Mouse (Mus musculus) embryo, embryonic 11 days (tissue): ENCODE measurements at regions not wholly inside any gene's neighbourhood (a gene's known extent, or its start where the extent isn't known, plus 50 kb on each side); places are given as distances from the start of the nearest gene placed in this dataset.

Experiments used
- DNase-seq: peaks from one replicate; pipeline ENCODE4 v3.0.0-alpha.2; 2015

DNA sequence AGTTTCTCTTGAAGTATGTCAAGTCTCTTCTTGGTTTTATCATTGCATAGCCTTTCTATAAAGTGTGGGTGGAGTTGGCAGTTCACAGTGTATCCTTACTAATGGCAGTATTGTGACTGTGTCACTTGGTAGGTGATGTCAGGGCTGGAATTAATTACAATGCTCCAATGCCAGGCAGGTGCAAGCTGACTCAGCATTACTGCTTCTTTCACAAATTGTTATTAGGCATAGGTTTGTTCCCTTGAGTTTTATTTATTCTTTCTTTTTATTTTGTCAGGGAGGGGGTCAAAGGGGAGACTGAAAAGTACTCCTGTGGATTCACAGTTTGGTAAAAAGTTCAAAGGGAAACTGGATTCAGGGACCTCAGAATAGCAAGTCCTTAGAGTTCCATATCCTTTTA, 119.6 kb upstream of the Rbms1 start:
- no peak for DNase-seq

DNA sequence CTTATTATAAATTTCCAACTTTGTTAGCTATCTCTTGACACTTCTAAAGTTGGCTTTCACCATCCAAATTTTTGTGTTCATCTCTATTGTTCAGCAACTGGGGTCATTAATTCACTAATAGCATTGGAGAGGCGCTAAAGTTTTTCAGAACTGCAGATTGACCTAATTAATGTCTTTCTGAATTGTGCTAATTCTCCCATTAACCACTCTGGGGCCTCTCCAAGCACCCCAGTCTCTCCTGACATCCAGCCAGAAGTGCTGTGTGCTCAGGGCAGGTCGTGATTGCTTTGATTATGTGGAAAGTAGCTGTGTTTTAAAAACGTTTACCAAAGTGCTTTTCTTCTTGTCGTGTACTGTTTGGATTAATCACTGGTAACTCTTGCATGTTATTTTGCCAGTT, 117.0 kb upstream of the Rbms1 start:
- DNase-seq = no peak

DNA sequence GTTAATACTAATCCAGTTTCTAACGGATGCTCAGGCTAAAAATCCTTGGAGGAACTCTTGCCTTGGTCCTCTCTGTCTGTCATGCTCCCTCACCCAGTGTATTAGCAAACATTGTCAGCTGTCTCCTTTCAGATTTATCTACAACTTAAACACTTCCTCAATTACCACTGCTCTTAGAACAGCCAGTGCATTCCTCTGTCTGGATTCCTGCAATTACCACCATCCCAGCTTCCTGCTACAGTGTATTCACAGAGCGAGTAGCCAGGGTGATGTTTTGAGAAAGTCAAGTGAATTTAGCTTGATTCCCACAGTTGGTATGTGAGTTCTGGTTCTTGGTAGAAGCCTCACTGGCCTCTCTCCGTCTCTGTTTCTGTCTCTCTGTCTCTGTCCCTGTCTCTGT, 108.0 kb upstream of the Rbms1 start:
- DNase-seq = peak; percentile 14

DNA sequence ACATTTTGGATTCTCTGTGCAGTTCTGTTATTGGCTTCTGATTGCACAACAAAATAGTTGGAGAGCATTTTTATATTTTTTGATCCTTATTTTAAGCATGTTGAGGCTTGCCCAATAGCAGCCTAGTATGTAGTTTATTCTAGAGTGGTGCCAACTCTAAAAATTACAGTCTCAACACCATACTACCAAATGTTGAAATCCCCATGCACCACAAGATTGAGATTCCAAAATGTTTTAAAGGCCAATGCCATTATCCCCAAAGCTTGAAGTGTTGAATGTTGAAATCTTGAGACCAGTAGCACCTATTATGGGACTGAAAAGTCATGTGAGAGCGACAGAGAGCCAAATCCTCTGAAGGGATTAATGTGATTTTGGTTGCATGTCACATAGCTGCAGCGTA, 104.9 kb upstream of the Rbms1 start:
- no peak for DNase-seq

DNA sequence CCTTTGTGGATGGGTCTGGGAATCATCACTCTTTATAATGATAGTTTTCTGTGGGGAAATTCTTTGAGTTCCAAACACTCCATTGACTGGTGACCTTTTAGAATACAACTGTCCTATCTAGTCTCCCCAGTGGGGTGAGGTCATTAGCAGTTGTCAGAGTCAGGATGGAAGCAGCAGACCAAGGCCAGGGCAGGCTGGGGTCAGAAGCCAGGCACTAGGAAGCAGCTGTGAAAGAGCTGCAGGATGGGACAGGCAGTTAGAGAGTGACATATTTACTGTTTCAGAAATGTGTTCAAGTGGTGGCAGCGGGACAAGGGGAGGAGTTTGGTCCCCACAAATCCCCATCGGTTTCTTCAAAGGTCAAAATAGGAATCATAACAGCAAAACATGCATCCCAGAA, 99.1 kb upstream of the Rbms1 start:
- peak; percentile 41 for DNase-seq

DNA sequence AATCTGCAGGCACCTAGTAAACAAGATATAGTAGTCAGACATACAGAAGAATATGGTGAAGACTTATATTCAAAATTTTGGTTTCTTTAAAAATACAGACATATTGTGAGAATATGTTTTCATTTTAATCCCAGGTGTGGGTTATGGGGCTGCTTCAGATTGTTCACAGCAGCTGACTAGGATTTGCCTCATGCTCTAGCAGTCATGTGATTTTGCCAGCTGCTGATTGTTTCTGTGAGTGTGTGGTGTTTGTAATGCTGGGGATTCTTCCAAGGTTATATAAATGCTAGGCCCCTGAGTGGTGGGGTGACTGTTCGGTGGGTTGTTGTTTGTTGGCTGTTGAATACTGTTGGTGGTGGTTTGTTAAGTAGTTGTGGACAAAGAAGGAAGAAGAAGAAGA, 97.9 kb upstream of the Rbms1 start:
- no peak for DNase-seq

DNA sequence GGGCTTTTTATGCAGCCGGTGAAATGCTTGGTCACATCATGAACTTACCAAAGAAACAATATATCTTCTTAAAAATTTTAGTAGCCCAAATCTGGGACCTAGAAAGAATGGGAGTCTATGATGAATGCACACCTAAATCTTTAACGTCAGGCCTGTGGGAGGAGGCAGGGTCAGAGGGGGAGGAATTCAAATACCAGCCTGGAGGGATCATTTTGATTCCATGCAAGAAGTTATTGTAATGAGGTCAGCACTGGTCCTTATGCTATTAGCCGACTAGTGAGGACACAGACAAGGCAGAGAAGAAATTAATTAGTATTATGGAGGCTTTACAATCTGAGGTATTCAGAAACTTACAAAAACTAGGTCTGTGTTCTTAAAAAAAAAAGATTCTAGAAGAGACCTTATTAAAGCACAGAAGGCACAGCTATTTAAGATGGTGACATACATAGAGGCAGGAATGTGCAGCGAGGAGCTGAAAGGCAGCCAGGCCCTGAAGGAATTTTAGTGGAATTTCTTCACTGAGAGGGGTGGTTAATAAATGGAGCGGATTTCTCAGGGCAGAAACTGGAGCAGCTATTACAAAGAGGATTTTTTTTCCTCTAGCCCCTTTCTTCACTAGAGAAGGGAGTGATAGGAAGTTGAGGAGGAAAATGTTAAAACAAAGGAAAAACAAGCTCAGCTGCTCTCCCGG, 95.7 kb upstream of the Rbms1 start:
- DNase-seq = peak; percentile 47

DNA sequence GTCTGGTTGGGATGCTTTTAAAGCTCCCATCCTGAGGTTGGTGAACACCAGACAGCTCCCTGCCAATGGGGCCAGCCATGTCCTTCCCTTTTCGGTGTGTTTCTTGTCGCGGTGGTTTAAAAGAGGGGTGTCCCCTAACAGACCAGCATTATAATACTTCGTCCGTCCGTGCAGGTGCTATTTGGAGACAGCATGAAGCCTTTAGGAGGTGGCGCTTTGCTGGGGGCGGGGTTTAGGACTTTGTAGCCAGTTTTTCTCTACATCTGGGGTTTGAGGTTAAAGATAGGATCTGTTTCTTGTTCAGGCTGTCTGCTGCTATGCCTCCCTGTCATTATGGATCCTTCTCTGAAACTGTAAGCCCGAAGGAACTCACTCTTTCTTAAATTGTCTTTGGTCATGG, 89.3 kb upstream of the Rbms1 start:
- DNase-seq = no peak

DNA sequence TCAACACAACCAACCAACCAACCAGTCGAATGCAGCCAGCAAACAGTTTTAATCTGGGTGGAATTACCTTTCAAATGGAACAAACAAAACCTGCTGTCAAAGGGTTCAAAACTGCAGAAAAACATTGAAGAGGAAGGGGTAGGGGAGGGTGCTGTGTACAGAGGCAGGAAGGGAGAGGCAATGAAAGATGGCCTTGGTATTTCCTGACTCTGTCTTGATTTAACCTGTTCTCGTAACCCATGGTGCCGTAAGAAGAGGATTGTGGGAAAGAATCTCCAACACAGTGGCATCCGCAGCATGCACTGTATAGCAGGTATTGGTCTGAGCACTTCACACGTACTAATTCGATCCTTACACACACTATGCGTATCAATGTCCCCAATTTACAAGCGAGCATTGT, 88.8 kb upstream of the Rbms1 start:
- DNase-seq = no peak

DNA sequence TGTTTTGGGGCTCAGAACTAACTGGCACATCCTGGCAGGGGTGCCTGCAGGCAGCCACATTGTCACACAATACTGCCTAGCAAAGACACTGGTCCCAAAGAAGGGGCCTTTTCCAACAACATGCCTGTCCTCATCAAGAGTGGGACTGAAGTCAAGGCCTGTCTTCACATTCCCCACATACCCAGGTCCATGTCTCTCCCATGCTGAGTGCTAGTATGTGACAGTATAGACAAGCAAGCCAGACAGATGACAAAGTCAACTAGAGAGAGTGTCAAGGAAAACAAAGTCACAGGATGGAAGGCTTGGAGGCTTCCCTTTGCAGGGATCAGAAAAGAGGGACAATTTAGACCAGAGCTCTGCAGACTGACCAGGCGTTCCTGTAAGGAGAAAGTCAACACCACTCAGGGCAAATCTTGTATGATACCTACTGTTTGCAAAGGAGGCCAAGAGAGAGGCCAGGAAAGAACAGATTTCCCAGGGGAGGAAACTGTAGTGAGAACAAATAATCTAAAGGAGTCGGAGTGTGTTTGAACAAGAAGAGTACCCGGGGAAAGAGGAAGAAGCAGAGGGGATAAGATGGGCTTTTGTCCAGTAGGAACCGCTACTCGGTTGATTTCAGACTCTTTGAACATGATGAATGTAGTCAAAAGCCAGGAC, 83.2 kb upstream of the Rbms1 start:
- no peak for DNase-seq

DNA sequence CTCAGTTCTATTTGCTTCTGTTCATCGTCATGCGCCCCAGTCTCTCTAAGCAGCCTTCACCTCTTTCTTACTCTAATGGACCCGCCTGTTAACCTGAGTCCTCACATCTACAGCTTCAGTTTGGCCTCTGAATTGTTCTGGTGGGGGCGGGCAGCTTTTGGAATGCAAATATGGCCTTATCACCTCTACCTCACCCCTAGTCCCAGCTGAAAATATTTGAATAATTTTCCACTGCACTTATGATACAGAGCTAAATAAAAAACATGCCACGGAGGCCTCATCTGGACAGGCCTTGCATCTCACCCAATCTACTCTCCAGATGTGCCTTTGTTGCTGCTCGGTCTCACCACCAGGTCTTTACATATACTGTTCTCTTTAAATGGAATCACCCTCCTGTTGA, 82.5 kb upstream of the Rbms1 start:
- no peak for DNase-seq

DNA sequence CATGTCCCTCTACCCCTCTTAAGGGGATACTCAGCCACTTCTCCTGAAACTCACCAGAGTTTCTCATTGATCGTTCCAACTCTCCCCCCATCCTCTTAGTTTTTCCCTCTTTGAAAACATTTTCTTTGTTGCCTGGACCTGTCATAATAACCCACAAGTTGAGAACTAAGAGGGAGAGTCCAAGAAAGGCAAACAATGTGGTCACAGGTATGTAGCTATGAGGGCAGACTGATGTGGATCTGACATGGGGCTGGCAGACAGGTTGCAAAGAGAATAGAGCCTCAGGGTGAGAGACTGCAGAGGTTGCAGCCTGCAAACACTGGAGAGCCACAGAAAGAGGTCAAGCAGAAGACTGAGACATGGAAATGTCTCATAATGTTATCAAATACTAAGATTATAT, 69.9 kb upstream of the Rbms1 start:
- no peak for DNase-seq

DNA sequence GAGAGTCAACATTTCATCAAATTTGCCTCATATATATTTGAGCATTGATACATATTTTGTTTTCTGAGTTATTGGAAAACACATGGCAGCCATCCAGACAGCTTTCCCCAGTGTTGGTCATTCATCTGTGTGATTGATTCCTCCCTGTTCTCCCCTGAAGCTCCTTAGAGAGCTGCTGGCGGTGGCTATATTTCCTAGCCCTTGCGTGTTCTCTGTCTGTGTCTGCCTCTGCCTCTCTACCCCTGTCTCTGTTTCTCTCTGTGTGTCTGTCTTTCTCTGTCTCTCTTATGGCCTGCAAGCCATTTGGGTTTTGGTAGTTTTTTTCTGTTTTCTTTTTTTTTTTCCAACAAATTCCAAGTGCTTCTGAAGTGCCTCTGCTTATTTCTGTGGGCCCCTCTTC, 66.7 kb upstream of the Rbms1 start:
- DNase-seq = no peak

DNA sequence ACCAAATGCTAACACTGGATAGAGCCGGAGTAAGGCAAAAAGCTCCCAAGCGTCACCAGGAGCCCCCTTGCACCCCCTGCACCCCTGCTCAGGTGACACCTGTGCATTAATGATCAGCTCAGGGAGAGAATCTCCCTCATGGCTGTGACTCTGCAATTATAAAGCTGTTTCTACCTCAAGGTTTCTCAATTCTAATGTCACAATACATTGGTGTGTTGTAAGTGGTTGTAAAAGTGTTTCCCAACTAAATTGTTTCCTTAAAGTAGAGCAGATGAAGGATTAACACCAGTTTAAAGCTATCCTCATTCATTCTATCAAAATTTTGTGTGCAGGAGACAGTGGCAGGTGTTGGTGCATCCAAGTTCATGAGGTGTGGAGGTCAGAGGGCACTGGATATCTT, 65.6 kb upstream of the Rbms1 start:
- no peak for DNase-seq

DNA sequence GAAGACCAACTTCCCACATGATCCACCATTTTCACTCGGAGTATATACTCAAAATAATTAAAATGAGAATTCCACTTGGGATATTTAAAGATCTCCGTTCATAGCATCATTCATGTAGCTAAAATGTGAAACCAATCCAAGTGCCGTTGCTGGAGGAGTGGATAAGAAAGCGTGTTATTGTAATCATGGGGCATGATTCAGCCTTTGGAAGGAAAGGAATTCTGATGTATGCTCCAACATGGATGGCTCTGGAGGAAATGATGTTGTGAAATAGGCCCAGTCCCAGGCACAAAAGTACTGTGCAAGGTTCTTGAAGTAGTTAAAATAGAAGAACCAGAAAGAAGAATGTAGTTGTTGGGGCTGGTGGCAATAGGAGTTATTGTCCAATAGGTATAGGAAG, 64.7 kb upstream of the Rbms1 start:
- no peak for DNase-seq

DNA sequence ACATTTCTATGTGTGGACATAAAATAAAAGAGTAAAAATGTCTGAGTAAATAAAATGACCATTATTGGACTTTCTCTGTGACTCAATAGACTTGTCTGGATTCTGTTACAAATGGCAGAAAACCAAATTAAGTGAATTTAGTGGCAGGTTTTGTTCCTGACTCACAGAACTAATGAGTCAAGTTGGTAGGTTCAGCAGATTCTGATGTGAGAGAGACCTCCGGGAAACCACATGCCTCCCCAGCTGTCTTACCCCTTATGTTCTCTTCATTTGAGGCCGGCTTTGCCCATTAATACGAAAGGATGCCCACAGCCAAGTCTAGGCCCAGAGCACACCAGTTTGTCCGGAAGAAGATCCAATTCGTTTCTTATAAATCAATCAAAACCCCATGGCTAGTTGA, 59.4 kb upstream of the Rbms1 start:
- no peak for DNase-seq

DNA sequence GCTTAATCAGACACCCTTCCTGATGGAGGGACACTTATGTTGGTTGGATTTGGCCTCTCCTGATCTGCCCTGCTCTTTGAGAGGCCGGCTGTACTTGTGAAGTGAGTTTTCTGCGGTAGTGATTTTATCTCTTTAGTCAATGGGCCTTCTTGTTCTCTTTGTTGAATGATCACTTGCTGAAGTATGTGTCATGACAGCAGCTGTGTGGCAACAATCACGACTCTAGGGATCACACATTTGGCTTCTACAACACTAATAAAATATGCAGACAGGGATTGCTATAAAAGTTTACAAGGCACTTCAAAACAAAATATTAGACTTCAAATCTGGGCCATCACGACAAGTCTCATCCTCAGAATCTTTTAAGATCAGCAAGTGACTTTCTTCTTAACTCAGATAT, 57.8 kb upstream of the Rbms1 start:
- DNase-seq = no peak

DNA sequence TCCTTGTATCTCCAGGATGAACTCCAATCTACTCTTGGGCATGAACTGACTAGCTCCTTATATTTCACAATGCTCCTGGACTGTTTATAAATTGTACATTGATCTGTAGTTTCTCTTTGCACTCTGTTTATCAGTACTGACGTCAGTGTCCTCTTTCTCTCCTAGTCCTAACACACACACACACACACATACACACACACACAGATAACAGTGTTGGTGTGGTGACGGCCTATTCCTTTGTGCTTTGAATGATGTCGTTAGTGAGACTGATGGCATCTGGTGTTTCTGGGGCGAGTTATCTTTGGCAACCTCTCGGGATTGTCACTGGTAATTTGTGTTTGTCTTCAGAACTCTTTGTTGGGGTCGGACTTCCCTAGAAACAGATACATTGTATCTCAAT, 50.0 kb upstream of the Rbms1 start:
- DNase-seq = no peak
